Mouse (Mus musculus): ENCODE measurements around the gene Cd244a.

- TF ChIP-seq MAFK (IDR thresholded peaks at IDR 0.05; ENCODE audit: insufficient read depth, low read depth, low read length), result no peak
- TF ChIP-seq ZNF384 (IDR thresholded peaks at IDR 0.05; ENCODE audit: low read depth, low read length), result no peak
- no peak for TF ChIP-seq CHD2 (IDR thresholded peaks at IDR 0.05; ENCODE audit: low read depth, low read length)
- no peak for TF ChIP-seq HCFC1 (IDR thresholded peaks at IDR 0.05; ENCODE audit: borderline replicate concordance, insufficient read depth, low read length)
- TF ChIP-seq ZC3H11A (IDR thresholded peaks at IDR 0.05; ENCODE audit: borderline replicate concordance, low read depth, low read length), result no peak
Measured at GRCm38 (mm10) chr1:171577168-171577567, 18.2 kb downstream of the Cd244a start.
